Mouse (Mus musculus) liver, postnatal 0 days (tissue): ENCODE results near the gene Ppm1h.

Source experiments
- CTCF ChIP-seq: sonication (generic); IDR thresholded peaks from 2 replicates; pipeline ENCODE4 v1.5.1; 2016; ENCODE audit warnings: antibody characterized with exemption, low read depth
- EP300 ChIP-seq: IDR thresholded peaks from 2 replicates; pipeline ENCODE4 v1.6.1; 2016; ENCODE audit warnings: antibody characterized with exemption, low read depth, mild to moderate bottlenecking

GRCm38 (mm10) chr10:122964241-122964636 lies 285.7 kb downstream of the Ppm1h start:
- TF ChIP-seq EP300 (no peak), CTCF (no peak)
